Mouse (Mus musculus) megakaryocyte-erythroid progenitor cell, adult 5-6 weeks (primary cell): ENCODE data around the gene Herc3. TPM values are rescaled to one million over a fixed set of nuclear protein-coding genes. Genes with fewer than 3 reads are reported as not detected.
"Not testable (repeated sequence)": the region's sequence is repeated elsewhere in the genome, so short reads cannot be mapped to it uniquely, and the experiment has no call there.

Experiments
- ATAC-seq: replicated peaks from 2 replicates; pipeline ENCODE4 v1.8.0; 2016; ENCODE audit warnings: mild to moderate bottlenecking, inconsistent platforms; ENCODE audit not compliant: severe bottlenecking, poor library complexity, low FRiP score, low TSS enrichment
- total RNA-seq, 2 experiments: library from RNA; stranded (forward) in 1 of 2; stranded (reverse) in 1 of 2; fragments of 200-1000, 215-1000 nt in 1 of 2; fragments of >200 nt in 1 of 2; fragmentation: Nextera tagmentation in 1 of 2; gene quantifications; 2 replicates each; pipeline ENCODE4 v1.2.3; 2014 to 2017

Herc3 gene
- total RNA-seq (2014; fragmentation: Nextera tagmentation) (4.1 and 5.8 TPM in 2 replicates), total RNA-seq (2017) (5.1 and 8.6 TPM in 2 replicates)

DNA sequence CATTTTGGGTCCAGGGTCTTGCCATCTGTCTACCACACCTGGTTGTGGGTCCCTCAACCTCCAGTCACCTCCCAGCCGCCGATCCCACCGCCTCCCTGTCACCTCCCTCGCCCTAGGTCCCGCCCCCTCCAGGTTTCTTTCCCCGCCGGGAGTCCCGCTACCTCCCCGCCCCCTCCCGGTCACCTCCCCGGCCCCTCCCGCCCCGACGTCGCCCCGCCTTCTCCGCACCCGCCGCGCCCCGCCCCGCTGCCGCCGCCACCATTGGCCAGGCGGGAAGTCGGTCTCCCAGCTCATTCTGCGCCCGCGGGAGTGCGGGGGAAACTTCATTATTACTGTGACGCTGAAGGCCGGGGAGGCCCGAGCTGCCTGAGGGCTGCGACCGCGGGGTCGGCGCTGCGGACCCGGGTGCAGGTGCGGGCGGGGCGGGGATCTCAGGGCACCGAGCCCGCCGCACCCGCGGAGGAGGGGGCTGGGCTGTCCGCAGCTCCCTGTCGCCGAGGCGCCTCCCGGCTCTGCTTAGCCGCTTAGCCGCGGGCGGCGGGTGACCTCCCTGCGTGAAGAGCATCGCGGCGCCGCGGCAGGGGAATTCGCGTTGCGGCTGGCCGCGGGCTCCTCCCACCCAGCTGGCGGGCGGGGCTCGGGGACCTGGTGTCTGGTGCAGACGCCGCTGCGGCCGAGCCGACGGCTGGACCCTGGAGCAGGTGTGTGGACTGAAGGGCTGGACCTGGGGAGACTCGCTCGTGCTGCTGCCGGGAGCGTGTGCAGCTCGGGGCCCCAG, at the start of gene Herc3:
Gene Herc3 (plus strand): TSS at position 234 of the 778 bp plus-strand sequence.
- peak; percentile 76 for ATAC-seq

DNA sequence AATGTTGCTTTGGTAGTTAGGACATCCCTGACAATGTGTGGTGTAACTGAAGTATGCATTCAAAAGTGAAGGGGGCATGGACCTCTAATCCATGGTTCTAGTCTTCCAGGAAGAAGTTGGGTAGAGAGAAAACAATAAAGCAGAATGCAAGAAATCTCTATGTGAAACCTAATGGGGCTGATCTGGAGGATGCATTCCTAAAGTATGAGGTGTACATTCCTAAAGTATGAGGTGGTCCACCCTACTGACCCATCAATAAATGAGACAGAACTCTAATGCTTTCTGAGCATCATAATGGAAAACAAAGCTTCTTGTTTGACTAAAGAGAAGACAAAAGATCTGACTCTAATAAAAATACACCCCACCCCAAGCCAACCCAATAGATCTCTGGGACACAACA, 29.9 kb upstream of the Herc3 start:
- ATAC-seq: no peak

DNA sequence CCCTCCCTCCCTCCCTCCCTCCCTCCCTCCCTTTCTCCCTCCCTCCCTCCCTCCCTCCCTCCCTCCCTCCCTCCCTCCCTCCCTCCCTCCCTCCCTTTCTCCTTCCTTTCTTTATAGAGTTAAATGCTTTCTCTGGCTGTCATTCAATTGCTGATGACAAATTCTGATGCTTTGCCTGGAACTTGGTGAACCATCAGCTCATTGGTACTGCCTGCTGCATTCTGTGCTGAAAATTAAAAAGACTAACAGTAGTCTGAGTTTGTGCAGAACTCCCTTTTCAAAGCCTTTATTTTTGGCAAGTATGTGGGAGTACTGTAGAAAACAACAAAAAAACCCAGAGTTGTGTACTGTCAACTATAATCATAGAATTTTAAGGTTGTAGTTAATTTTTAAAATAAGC, 16.9 kb upstream of the Herc3 start:
- ATAC-seq: no peak

DNA sequence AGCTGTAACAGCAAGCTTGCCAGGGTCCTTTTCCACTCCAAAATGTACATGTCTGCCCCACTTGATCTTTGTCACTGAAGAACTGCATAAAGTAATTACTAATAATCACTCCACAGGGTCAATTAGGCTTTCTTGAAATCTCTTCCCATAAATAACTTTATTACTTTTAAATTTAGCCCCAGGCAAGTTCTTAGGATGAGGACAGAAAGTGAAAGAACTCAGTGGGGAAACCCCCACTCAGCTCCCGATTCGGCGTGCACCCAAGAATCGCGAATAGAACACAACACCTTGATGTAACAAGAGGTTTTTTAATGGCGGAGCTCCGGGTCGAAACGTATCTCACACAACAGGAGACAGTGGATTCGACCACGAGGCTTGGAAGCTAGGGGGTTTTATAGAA, 14.2 kb upstream of the Herc3 start:
- not testable (repeated sequence) for ATAC-seq

DNA sequence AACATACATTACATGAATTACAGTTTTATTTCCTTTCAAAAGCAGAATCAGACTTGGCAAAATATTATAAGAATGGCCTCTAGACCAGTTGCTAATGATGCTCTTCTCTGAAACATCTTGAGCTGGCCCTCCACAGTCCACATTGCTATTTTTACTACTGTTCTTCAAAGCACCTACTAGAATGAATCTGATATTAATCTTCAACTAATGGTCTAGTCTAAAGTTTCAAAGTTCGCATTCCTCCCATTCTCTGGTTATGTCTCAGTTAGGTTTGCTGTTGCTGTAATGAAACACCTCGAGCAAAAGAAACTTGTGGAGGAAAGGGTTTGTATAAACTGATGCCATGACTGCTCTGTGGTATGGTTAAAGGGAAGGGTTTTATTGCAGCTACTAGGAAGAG, 5.6 kb upstream of the Herc3 start:
- ATAC-seq: no peak

DNA sequence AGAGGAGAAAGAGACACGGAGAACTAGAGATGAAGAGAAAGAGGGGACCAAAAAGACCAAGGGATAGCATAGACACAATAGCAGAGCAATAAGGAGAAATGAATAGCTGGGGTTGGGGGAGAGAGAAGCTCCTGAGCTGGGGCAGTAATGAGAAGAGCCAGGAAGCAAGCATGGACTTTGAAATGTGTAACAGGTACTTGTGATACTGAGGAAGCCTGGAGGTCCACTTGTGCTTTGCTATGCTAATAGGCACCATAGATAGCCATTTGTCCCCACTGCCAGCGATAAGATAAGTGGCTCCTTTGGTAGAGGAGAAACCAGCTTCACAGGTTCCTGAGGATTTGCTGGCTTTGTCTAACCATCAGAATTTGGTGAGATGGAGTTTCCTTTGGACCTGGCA, 5.2 kb upstream of the Herc3 start:
- no peak for ATAC-seq

DNA sequence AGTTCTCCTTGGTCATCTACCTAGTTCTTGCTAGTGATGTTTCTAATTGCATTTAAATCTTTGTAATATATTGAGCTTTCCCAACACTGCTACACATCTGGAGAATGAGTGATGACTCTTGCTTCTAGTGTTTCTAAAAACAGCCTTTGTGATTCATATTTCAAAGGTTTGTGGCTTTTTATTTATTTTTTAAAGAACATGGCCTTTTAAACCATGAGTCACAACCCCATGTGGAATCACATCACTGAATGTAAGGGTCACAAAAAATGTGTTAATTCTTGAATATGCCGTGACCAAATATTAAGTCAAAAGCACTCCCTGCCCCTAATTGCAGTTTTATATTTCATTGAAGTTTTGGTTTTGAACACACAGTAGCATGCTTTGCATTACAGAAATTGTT, 2.7 kb upstream of the Herc3 start:
- ATAC-seq: no peak

DNA sequence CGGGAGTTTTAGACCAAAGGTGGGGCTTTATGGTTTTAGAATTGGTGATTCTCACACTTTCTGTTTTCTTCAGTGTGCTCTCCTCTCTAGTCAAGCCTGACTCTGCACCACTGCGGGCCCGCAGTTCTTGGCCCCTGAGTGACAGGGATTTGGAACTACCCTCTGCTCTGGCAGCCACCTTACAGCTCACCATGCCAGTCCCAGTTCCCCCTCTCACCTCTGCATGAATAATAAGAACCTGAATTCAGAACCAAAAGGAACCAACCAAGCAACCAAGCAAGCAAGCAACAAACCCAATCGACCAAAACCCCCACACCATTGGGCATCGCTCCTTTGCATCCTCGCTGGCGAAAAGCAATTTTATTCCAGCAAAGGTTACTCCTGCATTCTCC, 429 bp upstream of the Herc3 start:
- 0 out of 2 replicates have a peak, but pooled peaks have one; percentile 5 for ATAC-seq

DNA sequence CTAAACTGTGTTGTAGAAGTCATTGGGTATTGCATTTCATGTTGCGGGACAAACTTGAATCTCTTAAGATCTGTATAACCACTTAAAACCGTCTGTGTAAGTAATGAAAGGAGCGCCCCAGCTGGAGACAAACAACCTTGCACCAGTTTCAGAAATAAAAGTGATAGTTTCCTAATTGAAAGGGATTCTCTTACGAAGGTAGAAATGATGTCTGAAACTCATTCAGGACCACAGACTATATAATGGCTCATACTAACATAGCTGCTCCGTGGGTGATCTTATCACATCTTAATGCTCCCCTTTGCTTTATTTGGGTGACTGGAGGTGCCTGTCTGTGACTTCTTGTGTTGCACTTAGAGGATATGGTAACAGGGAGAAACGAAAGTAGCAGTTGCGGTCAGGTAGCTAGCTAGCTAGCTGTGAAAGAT, 1.3 kb downstream of the Herc3 start:
- ATAC-seq: peak; percentile 62

DNA sequence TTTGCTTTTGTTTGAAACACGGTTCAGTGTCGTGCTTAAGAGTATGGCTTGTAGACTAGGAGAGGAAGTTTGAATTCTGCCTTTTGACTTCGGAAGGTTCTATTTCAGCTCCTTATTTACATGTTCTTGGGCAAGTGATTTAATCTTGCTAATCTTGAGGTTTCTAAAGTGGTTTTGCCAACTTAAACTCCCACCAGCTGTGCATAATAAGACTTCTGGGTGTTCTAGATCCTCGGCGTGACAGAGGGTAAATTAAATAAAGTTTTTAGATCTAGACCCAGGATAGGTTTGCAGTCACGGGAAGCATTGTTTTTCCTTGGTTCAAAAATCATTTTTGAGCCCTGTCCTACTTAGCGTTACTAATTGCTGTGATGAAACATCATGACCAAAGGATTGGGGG, 3.2 kb downstream of the Herc3 start:
- no peak for ATAC-seq

DNA sequence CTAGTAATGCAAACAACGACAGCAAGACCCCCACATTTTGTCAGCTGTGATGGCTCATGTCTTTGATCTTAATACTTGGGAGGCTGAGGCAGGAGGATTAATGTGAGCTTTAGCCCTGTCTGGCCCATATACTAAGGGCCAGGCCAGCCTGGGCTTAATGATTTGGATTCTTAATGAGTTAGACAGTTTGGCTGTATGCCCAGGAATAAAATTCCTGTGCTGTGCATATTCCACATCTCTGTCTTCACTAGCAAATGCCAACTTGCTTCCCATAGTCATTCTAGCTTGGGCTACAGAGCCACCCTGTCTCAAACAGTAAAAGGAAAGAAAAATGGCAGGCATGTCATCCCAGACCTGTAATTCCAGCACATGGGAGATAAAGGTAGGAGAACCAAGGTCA, 4.3 kb downstream of the Herc3 start:
- ATAC-seq: no peak

DNA sequence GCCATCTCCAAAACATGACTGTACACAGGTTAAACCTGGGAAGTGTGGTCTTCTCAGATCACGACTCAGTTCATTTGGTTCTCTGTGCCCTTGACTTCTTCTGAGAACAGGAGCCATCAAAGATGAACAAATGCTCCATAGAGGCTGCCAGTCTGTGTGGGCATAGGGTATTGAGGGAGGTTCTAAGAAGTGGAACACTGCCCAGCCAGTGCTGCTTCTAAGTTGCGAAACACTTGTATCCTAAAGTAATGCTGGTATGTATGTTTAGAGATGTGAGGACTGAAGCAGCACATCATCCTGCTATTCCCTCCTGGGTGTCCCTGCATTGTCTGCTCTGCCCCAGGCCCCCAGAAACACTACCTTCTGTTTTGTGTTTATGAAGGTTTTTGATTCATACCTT, 5.2 kb downstream of the Herc3 start:
- ATAC-seq: no peak

DNA sequence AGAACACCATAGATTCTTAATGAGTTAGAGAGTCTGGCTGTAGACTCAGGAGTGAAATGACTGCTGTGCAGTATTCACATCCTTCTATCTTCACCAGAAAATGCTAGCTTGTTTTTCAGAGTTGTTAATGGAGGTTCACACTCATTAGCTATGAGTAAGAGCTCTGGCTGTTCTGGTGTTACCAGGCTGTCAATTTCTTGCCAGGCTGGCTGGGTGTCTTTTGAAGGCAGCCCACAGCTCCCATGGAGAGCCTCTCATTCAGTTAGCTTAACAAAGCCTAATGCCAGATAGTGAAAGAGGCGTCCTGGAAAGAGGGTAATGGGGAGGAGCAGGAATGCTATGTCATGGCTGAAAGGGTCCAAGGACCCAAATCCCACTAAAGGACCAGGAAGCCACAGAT, 6.7 kb downstream of the Herc3 start:
- no peak for ATAC-seq

DNA sequence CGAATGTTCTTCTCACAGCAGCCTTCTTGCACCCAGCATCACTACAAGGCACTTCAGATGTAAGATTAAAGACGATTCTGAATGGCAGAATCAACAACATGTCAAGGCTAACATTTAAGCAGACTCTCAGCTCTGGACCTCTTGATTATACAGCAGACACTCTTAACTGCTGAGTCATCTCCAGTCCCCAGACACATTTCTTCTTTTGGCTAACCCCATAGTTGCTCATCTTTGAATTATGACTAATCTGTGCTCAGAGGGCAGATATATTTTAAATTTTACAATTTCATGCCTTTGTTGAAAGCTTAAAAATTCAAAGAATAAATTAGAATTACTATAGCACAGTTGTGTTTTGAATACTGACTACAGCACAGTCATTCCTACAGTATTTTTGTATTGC, 9.9 kb downstream of the Herc3 start:
- 0 out of 2 replicates have a peak, but pooled peaks have one; percentile 44 for ATAC-seq

DNA sequence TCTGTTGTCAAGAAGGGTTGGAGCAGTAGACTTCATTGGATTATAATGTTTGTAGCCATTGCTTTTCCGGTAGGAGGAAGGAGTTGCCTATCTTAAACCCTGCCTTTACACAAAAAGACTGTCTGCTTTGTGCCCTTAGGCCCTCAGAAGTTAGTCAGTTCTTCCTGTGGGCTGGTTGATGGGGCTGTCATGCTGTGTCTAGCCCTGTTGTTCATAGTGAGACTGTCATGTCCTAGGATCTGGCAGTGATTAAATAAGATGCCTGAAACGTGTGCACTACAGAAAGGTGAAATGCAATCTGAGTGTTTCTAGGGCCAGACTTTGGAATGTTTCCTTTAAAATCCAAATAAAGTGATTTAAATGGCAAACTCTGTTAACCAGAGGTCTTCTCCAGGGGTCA, 10.9 kb downstream of the Herc3 start:
- ATAC-seq: no peak

DNA sequence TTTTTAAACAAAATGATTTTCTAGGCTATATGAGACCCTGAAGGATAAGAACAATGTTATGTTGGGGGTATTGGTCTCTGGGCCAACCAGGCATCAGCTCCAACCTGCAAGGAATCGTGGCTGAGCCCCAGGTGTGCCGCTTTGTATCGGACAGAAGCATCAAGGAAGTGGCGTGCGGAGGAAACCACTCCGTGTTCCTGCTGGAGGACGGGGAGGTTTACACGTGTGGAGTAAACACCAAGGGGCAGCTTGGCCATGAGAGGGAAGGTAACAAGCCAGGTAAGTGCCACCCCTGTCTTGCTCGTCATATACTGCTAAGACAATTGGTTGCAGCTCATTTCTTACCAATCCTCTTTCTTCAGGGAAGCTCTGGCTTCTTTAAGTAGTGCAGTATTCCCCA, 12.3 kb downstream of the Herc3 start:
- ATAC-seq: no peak

DNA sequence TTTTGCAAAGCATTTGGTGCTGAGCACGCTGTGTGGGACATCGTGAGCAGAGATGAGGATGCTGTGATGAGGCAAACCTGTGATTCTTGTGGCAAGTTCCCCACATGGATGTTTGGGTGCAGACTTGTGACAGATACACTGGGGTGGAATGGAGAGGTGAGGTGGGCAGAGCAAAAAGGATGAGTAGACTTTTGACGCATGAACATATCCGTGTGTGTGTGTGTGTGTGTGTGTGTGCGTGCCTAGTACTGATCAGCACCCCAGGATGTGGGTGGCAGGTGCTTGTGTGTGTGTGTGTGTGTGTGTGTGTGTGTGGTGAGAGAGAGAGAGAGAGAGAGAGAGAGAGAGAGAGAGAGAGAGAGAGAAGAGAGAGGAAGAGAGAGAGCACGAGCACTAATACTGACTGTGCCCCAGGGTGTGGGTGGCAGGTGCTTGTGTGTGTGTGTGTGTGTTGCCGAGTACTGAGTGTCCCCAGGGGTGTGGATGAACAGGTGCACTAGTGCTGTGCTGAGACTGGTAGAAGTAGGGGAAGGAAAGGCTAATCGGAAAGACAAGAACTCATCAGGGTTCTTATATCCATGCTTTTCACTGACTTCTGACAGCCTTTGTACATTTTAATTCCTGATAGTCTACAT, 13.0 kb downstream of the Herc3 start:
- ATAC-seq: no peak

DNA sequence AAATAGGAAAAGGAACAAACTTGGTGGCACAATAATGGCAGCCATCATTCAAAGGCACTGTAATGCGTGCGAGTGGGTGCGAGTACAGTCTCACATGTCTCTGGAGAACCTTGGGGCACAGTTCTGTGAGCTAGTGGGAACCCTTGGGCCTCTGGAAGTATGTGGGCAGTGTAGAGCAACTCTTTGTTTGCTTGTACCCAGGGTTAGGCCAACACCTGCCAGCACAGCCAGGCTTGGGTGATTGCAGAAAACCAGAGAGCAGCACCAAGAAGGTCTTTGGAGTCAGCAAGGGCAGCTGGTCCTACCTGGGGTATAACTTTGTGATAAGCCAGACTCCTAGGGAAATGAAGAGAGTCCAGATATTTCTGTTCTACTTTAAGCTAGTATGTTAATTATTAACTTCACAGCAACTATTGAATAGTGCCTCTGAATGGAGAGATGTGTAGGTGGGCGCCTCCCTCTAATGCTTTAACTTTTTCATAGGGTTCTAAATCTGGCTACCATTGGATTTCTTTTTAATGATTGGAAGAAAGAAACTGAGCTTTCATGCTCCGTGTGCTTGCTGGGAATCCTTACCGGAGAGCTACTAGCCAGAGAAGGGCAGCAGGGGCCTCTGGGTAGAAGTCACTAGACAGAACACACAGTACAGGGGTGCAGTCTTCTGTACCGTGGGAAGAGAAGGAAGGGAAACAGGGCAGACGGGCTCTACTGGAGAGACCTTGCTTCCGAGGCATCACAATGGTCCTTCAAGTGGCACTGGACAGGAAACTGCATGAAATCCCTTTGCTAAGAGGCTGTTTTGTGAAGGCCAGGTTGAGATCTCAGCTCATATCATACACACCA, 15.8 kb downstream of the Herc3 start:
- no peak for ATAC-seq

DNA sequence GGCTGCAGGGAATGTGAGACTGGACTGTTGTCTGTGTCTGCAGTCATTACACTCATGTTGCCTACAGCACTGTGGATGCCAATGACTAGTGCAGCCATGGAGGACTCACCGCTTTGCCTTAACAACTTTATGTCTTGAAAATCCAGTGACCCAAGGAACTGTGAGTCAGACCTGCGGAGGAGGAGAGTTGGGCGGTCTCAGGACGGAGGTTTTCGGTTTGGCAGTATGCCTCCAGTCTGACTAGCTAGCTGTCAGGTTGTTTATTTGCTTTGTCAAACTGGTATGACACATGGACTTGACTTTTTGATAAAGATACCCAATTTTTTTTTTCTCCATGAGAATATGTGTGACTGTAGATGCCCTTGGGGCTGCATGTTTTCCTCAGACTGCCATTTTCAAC, 16.6 kb downstream of the Herc3 start:
- no peak for ATAC-seq

DNA sequence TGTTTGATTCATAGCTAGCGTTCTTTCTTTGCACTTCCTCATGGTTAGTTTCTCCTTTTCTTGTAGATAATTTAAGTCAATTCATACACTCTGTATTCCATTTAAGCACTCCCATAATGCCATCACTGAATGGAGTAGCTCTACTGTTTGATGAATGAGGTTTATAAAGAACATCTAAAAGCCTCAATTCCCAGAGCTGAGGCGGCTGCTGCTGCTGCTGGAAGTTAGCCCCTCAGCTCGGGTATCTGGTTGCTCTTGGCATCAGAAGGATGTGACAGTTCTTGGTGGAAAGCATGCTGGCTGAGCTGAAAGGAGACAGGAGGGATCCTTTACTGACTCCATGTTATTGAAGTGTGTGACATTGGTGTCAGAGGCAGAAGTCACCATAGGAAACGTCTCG, 18.1 kb downstream of the Herc3 start:
- ATAC-seq: no peak
